Mouse (Mus musculus) lung, postnatal 0 days (tissue): Measurements from ENCODE around the gene Gm10310.
"Not testable (repeated sequence)": the region's sequence is repeated elsewhere in the genome, so short reads cannot be mapped to it uniquely, and the experiment has no call there.

Experiments used
- CTCF ChIP-seq: IDR thresholded peaks from 2 replicates; pipeline ENCODE4 v1.5.1; 2016; ENCODE audit warnings: antibody characterized with exemption, mild to moderate bottlenecking
- EP300 ChIP-seq: IDR thresholded peaks from 2 replicates; pipeline ENCODE4 v1.6.1; 2016; ENCODE audit warnings: antibody characterized with exemption, mild to moderate bottlenecking, control low read depth

DNA sequence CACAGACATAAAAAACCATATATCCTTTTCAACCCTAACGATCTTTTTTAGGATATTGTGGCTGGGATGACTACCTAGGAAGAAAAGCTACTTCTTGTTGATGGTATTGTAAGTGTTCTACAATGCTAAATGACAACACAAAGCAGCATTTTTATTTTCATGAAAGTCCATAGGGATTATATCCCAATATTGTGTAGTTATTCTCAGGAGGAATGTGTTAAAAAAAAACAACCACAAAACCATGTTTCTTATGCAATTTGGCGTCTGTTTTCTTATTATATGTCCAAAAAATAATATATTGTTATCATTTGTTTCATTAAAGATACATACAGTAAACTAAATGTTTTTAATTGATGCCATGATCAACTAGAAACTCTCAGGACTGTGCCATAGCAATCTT is 8.8 kb downstream of the Gm10310 start, which contains the start of gene Olfr247:
- not testable (repeated sequence) for TF ChIP-seq CTCF, EP300
